Mouse (Mus musculus) layer of hippocampus, adult 2 months (tissue): ENCODE data around the gene Tff1. TPM values are rescaled to one million over a fixed set of nuclear protein-coding genes. Genes with fewer than 3 reads are reported as not detected.

Experiments
- DNase-seq, 2 experiments: peaks; one replicate each; pipeline ENCODE4 v3.0.0; 2022; ENCODE audit warnings: low spot score in 2 of 2
- H3K27ac ChIP-seq: fragments of 200-600 bp; 2 replicates; pipeline ENCODE4 v1.8.1; 2022
- H3K4me3 ChIP-seq: fragments of 200-600 bp; 2 replicates; pipeline ENCODE4 v1.8.1; 2022; ENCODE audit warnings: mild to moderate bottlenecking
- CTCF ChIP-seq: fragments of 200-600 bp; conservative IDR thresholded peaks from 2 replicates; pipeline ENCODE4 v1.8.1; 2022; ENCODE audit warnings: antibody characterized with exemption, mild to moderate bottlenecking, moderate library complexity
- total RNA-seq, 2 experiments: library from RNA; stranded (reverse); gene quantifications; 2 replicates each; pipeline ENCODE4 v1.2.3; 2021

Tff1 gene
- total RNA-seq, 2 experiments from 2014 or later, result not detected

GRCm38 (mm10) chr17:31144040-31145037, 20.7 kb downstream of the Tff1 start, which contains the start of gene Tff2:
Gene Tff2, minus strand, starts transcription at chr17:31144282.
- H3K27ac ChIP-seq, result no peak within 1 kb of the TSS

GRCm38 (mm10) chr17:31142116-31142515, 23.0 kb downstream of the Tff1 start:
- Histone ChIP-seq H3K4me3 (no peak overlapping the region), H3K27ac (no peak overlapping the region)
- no peak for DNase-seq
- no peak for TF ChIP-seq CTCF

More at GRCm38 (mm10) chr17:31144040-31145037, 20.7 kb downstream of the Tff1 start, which contains the start of gene Tff2:
- no peak within 1 kb of the TSS for H3K4me3 ChIP-seq
- no peak for TF ChIP-seq CTCF
- no peak for DNase-seq

- Histone ChIP-seq H3K4me3 (no peak overlapping the region), H3K27ac (no peak overlapping the region)
- DNase-seq, result peak; percentile 68 to 81
- peak; percentile 93 for TF ChIP-seq CTCF
Observed at GRCm38 (mm10) chr17:31138398-31138797, 26.7 kb downstream of the Tff1 start.

GRCm38 (mm10) chr17:31136821-31137220, 28.3 kb downstream of the Tff1 start:
- H3K4me3 ChIP-seq, result no peak overlapping the region
- DNase-seq, result no peak
- H3K27ac ChIP-seq, result no peak overlapping the region
- TF ChIP-seq CTCF, result no peak

GRCm38 (mm10) chr17:31136291-31136690, 28.8 kb downstream of the Tff1 start:
- TF ChIP-seq CTCF, result no peak

GRCm38 (mm10) chr17:31134913-31135312, 30.2 kb downstream of the Tff1 start:
- no peak for DNase-seq
- no peak overlapping the region for H3K4me3 ChIP-seq
- H3K27ac ChIP-seq, result no peak overlapping the region
- no peak for TF ChIP-seq CTCF

More at GRCm38 (mm10) chr17:31136291-31136690, 28.8 kb downstream of the Tff1 start:
- DNase-seq, result no peak
- Histone ChIP-seq H3K27ac (no peak overlapping the region), H3K4me3 (no peak overlapping the region)

GRCm38 (mm10) chr17:31133776-31134175, 31.3 kb downstream of the Tff1 start:
- no peak for TF ChIP-seq CTCF
- no peak overlapping the region for H3K4me3 ChIP-seq
- DNase-seq, result no peak
- H3K27ac ChIP-seq, result no peak overlapping the region

GRCm38 (mm10) chr17:31131269-31131821, 33.7 kb downstream of the Tff1 start:
- no peak overlapping the region for H3K27ac ChIP-seq
- TF ChIP-seq CTCF, result no peak
- DNase-seq, result no peak
- H3K4me3 ChIP-seq, result no peak overlapping the region

- no peak within 1 kb of the TSS for H3K4me3 ChIP-seq
- no peak for TF ChIP-seq CTCF
- DNase-seq, result no peak
- H3K27ac ChIP-seq, result no peak within 1 kb of the TSS
Observed at GRCm38 (mm10) chr17:31129452-31129851, 35.6 kb downstream of the Tff1 start, which contains the start of gene Tff3. Gene Tff3, minus strand, starts transcription at chr17:31129646.

- no peak for TF ChIP-seq CTCF
- H3K27ac ChIP-seq, result no peak overlapping the region
- DNase-seq, result no peak
- no peak overlapping the region for H3K4me3 ChIP-seq
Observed at GRCm38 (mm10) chr17:31128708-31129318, 36.3 kb downstream of the Tff1 start.

GRCm38 (mm10) chr17:31125548-31126266, 39.4 kb downstream of the Tff1 start:
- no peak overlapping the region for H3K27ac ChIP-seq
- H3K4me3 ChIP-seq, result no peak overlapping the region
- peak in 1 of 2 experiments; percentile 28 for DNase-seq
- no peak for TF ChIP-seq CTCF

- DNase-seq, result peak in 1 of 2 experiments; percentile 69
- Histone ChIP-seq H3K27ac (no peak overlapping the region), H3K4me3 (no peak overlapping the region)
- TF ChIP-seq CTCF, result peak; percentile 91
Observed at GRCm38 (mm10) chr17:31121975-31122374, 43.1 kb downstream of the Tff1 start.
